Mouse (Mus musculus) spleen, adult 18-20 months (tissue): ENCODE results near the gene Atad1.
"Not testable (repeated sequence)": the region's sequence is repeated elsewhere in the genome, so short reads cannot be mapped to it uniquely, and the experiment has no call there.

Experiments
- DNase-seq, 2 experiments: peaks; one replicate each; pipeline ENCODE4 v3.0.0; 2022; ENCODE audit warnings: mixed read lengths in 2 of 2

Gene Atad1

DNA sequence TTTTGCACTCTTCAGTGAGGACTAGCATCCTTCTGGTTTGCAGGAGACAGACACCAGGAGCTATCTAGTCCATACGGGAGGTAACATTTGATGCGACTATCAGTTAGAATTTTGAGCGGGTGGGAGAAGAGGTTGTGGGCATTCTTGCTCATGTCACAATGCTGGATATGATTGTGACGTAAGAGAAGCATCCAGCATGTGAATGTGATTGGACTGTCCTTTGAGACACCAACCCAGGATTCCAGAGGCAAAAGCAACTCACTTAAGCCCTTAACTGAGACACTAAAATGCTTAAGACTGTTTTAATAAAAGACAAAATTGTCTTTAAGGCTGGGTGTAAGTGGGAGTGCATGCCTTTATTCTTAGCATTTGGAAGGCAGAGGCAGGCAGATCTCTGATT, at the start of gene Atad1:
TSS of gene Atad1 (minus strand) at position 101 of the 400 bp plus-strand sequence.
- no peak for DNase-seq

DNA sequence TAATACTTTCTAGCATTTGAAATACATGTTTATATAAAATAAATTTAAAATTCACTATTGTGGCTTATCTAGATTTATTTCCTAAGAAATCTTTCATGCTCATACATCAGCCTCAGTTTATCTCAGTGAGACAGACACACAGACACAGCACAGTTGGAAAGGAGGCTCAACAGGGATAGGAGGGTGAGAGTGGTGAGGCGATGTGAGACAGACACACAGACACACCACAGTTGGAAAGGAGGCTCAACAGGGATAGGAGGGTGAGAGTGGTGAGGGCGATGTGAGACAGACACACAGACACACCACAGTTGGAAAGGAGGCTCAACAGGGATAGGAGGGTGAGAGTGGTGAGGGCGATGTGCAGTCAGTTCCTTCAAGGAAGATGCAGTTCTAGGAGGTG, 48.4 kb upstream of the Atad1 start:
- not testable (repeated sequence) for DNase-seq

DNA sequence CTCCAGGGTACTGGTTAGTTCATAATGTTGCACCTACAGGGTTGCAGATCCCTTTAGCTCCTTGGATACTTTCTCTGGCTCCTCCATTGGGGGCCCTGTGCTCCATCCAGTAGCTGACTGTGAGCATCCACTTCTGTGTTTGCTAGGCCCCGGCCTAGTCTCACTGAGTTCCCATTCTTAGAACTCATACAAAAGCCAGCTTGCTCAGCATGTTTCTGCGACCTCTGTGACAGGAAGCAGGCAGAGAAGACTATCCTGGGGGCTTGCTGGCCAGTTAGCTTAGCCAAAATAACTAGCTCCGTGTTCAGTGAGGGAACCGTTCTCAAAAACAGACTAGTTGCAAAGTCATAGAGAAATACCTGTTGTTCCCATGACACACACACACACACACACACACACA, 47.8 kb upstream of the Atad1 start:
- DNase-seq, result not testable (repeated sequence)

DNA sequence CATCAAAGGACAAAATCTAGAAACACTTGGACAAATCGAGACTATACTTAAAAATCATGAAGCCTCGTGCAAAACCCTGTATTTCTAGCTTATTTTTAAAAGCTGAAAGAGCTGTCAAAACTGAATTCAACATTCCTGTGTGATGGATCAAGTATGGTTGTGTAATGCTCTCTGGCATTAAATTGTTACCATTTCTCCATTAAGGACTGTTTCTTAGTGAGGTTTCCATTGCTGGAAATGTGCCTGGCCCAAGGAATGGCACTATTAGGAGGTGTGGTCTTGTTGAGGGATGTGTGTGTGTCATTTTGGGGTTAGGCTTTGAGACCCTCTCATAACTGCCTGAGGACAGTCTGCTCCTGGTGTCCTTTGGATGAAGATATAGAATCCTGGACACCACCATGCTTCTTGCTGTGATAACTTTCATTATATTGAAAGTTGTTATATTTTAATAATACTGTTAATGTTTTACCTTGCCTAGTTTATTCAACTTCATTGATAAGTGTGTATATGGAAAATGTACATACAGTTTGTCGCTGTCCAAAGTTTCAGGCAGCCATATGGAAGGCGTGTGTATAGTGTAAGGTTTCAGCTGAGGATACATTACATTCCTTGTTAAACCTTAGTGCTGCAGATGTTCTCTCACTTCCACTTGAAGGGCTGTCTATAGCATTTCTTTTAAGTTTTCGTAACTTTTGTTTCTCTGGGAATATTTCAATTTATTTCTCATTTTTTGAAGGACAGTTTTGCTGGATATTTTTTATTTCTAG, 41.9 kb upstream of the Atad1 start:
- DNase-seq, result no peak

DNA sequence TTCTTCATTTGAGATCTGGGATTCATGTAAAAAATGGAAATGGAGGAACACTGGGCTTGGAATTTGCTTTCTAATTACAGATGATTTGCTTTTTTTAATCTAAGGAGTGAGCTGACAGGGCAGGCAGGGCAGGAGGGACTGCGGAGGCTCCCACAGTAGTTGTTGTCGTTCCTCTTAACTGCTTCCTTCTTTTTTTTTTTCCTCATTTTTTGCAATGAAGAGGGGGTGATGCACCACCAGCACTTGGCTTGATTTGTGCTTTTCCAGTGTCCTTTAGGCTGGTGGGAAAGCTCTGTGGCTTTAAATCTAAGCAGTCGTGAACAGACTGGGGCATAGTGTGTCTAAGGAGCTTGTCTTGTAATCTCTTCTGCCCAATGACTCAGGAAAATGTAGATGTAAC, 39.5 kb upstream of the Atad1 start:
- DNase-seq, result no peak

DNA sequence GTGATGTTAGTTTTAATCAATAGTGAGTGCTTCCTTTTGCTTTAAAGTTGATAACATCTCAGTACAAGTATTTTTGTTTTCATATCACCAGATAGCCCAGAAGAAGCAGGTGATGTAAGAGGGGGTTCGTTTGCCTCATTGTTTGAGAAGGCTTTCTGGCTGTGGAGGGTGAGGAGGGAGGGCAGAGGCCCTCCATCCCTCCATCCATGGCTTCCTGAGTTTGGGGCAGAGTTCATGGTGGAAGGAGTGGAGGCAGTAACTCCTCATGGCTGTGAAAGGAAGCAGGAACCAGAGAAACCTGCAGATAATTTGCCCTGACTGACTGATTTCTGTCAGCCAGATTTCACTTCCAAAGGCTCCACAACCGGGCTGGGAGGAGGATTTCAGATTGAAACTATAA, 38.8 kb upstream of the Atad1 start:
- DNase-seq, result no peak

DNA sequence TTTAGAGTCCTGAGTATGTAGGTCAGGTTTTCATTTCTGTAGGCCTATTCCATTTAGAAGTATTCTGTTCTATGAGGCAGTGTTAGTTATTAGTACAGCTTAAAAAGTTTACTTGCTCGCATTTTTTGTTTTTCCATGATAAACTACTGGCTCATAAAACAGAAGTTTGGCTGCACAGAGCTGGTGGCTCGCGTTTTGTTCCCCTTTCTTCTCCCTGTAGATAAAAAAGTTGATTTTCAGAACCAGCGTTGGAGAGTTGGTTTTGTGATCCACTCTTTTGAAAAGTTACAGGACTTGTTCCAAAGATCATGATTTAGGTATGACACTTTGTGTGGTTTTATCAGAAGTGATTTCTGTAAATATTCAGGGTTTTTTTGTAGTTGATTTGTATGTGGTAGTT, 22.9 kb upstream of the Atad1 start:
- DNase-seq, result no peak

DNA sequence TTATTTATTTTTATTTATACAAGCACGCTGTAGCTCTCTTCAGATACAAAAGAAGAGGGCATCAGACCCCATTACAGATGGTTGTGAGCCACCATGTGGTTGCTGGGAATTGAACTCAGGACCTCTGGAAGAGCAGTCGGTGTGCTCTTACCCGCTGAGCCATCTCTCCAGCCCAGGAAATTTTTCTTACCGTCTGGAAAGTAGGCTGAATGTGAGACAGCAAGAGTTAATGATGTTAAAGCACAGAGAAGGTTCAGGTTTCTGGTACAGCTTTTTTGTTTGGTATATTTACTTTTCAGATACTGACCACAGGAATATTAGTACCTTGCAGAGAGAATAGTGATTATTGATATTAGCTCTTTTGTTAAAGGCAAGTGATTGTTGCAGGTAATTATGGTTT, 21.6 kb upstream of the Atad1 start:
- no peak for DNase-seq

DNA sequence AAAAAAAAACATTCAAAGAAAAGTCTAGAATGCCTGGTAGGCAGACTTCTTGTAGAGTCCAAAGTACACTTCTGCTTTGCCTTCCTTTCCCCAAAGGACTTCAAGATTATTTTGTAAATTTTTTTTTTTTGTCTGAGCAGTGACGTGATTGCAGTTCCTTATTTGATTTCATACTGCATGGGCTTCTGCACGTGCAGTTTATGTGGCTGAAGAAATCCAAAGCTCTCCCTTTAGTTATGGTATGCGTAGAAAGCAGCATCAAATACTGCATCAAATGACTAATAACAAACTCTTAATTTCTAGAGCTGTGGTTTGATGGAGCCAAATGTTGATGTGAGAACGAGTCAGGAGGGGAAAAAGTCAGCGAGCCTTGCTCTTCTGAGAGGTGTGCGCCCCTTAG, 20.9 kb upstream of the Atad1 start:
- no peak for DNase-seq

DNA sequence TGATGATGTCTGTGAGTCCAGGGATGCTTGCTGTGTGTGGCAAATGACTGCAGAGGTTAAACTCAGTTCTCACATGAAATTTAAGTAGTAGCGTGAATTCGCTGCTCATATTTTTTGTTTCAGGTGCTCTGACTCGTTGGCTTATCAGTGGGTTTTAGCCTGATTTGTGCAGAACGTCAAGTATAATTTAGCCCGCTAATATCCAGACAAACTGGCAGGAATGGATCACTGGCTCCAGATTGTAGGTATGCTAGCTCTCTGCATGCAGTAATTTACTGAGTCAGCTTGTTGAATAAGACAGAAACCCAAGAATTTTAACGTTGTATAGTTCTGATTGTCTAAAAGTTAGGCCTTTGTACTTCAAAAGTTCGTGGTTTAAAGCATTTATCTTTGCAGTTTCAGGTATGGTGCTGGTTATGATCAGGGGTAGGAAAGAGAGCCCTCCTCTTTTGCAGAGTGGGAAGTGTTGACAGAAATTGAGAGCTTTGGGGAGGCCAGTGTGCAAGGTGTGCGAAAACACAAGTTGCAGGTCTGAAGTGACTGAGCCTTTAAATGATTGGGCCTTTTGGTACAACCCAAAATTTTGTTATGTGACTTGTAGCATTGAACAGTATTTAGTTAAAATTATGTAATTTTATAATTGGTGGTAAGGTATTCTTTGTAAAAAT, 19.9 kb upstream of the Atad1 start:
- DNase-seq, result no peak

DNA sequence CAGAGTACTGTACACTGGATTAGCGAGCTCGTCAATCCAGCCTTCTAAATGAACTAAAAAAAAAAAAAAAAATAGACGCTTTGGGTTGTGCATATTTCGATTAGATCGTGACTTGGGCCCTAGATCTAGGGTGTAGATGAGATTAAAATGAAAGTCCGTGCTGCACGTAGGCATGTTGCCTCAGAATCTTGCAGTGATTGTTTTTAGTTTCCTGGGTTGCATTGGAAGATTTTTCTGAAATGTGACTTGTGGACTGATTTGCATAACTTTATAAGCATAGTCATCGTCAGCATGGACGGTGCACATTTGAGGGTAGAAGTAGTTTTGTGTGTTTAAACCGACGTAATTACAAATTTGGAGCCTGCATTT, 19.2 kb upstream of the Atad1 start:
- no peak for DNase-seq

DNA sequence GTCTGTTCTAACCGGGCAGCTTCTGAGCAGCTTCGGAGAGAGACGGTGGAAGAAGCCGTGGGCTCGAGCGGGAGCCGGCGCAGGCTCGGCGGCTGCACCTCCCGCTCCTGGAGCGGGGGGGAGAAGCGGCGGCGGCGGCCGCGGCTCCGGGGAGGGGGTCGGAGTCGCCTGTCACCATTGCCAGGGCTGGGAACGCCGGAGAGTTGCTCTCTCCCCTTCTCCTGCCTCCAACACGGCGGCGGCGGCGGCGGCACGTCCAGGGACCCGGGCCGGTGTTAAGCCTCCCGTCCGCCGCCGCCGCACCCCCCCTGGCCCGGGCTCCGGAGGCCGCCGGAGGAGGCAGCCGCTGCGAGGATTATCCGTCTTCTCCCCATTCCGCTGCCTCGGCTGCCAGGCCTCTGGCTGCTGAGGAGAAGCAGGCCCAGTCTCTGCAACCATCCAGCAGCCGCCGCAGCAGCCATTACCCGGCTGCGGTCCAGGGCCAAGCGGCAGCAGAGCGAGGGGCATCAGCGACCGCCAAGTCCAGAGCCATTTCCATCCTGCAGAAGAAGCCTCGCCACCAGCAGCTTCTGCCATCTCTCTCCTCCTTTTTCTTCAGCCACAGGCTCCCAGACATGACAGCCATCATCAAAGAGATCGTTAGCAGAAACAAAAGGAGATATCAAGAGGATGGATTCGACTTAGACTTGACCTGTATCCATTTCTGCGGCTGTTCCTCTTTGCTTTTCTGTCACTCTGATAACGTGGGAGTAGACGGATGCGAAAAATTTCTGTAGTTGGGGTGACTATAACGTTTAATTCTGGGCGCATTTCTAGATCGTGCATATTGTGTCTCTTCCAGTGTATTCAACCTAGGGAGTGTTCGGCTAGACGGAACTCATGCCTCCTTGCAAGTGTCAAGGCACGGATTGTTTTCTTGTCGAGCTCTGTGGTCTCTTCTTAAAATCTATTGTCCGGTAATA, 18.5 kb upstream of the Atad1 start:
- peak in 1 of 2 experiments; percentile 64 for DNase-seq

DNA sequence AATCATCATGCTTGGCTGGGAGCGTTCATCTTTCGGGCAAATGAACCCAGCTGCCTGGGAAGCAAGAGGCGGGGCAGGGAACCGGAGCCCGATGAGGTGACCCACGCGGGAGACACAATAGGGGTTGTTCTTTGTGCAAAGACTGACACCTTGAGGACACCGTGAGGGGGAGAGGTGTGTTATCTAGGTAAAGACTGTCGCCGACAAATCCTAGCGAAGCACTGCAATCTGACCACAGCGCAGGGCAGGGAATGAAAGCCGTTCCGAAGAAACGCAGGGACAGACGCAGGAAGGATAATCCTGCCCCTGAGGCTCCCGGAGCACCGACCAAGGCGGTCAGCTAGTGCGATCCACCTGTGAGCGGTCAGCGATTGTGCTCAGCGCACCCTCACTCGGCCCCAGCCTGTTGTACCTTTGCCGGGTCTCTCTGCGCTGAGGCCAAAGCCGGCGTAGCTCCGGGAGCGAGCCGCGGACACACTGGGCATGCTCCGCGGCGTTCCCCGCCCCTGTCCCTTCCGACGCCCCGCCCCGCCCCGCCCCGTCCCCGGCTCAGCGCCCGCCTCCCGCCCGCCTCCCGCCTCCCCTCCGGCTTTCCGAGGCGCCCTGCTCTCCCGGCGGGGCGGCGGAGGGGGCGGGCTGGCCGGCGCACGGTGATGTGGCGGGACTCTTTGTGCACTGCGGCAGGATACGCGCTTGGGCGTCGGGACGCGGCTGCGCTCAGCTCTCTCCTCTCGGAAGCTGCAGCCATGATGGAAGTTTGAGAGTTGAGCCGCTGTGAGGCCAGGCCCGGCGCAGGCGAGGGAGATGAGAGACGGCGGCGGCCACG, 17.5 kb upstream of the Atad1 start, which contains the start of gene Pten:
TSS of gene Pten (plus strand) at position 598 of the 826 bp plus-strand sequence.
- DNase-seq, result peak; percentile 95 to 96

DNA sequence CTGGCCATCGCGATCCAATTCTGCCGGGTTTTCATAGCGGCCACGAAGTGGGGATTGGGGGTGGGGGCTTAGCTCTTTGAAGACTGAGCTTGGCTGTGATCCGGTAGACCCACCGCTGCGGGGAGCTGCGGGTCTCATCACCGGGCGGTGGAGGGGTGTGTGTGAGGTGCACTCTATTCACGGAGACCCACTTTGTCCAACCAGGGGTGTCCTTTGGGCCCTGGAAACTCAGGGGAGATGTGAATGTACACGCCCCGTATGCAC, 17.0 kb upstream of the Atad1 start:
- no peak for DNase-seq

DNA sequence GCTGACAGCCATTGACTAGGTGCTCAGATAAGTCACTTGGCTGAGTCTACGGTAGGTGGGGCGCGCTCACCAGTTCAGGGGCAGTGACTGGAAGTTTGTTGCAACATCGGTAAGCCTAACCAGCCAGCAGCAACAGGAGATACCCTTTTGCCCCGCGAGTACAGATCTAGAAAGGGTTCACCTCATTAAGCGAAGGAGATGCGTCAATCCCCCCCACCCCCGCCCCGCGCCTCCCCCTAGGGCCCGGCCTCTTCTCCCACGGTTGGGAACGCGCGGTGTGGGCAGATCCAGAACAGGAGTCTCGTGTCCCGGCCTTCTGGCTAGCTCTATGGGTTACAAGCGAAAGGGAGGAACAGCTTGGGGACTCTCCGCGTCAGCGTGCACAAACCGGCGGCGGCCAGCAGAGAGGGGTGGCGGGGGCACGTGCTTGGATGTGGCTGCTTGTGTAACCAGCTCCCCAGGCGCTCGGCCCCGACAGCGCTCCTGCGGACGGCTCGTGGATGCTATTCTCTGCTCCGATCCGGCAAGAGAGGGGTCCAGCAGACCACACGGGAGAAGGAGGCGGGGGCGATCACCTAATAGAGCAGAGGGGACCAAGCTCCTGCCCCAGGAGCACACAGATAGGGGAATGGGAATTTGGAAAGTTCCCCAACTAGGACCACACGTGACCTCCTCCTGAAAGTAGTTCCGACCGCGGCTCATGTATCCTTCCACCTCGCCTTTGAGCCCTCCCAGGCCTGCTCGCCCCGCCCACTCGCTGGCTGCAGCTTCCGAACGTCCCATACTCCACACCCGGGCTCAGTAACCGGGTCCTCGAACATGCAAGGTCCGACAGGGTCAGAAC, 16.4 kb upstream of the Atad1 start:
- peak; percentile 93 to 96 for DNase-seq

DNA sequence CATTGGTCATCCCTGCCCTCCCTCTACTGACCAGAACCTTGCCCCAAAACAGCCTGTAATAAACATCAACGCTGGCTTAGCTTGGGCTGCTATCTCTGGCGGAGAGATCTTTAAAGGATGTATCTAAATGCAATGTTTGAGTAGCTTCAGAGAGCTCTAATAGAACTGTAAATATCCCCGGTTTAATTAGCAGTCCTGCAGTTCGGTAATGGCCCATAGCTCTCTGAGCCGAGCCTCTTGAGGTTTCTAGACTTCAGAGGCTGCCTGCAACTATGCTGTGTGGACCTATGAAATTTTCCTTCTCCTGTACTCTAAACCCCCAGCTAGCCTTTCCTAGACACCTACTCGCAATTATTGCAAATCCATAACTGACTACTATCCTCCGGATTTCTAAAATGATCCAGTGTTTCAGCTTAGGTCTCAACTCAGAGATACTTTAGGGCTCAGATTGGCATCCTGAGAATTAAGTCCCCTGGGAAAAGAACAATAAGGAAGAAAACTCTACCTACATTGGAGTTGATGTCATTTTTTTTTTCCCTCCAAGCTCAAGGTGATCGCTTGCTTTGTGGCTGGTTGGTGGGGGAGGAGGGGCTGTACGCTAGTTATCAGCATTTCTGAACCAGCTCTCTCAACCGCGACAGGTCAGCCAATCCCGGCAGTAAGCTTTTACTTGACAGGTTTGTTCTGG, 15.7 kb upstream of the Atad1 start:
- no peak for DNase-seq

DNA sequence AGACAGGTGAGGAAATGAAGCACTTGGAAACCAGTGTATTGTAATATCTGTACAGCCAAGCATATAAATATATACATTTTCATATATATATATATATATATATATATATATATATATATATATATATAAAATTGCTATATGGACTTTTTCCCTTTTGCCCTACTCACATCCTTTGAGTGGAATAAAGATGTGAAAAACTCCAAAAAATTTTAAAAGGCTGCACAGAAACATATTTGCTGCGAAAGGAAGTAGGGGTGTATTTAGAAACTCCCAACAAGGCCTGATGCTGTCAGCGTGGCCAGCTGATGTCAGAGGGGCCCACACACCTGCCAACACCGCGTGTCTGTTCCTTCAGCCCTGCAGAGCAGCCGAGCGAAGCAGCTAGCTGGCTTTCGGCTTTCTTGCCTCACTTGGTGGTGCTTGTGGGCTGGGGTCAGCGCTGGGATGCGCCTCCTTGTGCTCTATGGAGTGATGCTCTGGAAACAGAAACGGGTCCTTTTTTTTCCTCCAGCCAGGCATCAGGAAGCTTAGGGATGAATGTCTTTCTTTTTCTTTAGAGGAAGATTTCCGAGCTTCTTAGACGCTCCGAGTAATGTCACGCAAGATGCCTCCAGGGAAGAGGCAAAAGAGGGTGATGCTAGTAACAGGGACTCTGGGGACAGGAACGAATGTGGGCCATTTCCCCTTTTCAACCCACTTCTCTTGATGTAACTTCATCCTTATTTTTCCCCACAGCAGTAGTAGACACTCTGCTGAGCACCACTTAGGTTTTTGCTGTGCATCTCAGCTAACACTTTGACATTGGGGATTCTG, 14.8 kb upstream of the Atad1 start:
- peak; percentile 31 to 34 for DNase-seq

DNA sequence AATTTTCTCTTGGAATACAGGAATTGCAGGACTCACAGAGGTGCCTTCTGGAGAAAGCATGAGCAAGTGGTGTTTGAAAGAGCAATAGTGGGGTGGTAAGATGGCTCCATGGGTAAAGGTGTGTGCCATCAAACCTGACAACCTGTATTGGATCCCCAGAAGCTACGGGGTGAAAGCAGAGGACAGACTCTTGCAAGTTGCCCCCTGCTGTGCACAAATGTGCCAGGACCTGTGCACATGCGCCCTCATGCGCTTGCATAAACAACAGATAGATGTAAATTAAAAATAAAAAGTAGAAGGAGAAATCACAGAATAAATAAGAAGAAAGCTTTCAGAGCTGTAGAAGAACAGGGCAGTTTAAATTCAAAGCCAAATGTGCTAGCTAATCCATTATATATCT, 13.8 kb upstream of the Atad1 start:
- no peak for DNase-seq

DNA sequence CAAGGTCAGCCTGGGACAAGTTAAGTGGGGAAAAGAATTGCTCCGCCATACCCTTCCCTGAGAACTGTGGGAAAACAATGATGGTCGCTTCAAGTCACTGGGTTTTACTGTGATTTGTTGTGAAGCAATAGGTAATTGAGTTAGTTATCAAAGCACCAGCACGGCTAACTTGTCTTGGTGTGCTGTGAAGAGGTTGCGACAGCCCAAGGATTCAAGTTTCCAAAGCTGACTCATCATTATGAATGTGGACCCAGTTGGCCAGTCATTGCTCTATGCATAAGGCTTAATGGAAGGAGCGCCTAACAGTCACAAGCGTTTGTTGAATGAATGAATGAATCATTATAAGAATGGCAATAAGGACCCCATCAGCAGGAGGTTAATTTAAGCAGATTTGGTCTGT, 12.8 kb upstream of the Atad1 start:
- no peak for DNase-seq

DNA sequence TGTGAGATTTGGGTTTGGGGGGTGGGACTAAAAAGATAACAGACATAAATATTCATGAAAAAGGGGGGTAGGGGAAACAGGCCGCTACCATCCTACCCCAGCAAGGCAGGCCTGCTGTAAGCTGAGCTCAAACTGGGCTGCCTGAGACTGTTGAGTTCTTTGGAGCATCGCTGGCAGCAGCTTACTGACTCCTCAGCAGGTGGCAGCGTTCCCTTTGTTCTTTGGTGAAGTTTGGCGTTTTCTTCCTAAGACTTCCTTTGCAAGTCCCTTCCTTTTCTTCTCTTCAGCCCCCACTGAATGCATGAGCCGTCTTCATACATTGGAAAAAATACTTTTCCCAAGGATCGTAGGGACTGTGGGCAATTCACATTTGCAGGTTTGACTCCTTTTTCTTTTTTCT, 9.8 kb upstream of the Atad1 start:
- peak; percentile 11 to 36 for DNase-seq
